Mouse (Mus musculus) small intestine, adult 2 months (tissue): ENCODE measurements around the gene Wdr78. TPM values are rescaled to one million over a fixed set of nuclear protein-coding genes. Genes with fewer than 3 reads are reported as not detected.

Experiments used
- H3K27ac ChIP-seq: fragments of 200-500 bp; 2 replicates; pipeline ENCODE4 v1.5.1; 2012; ENCODE audit warnings: low read depth, low read length, control low read depth, inconsistent platforms; ENCODE audit not compliant: insufficient read depth
- H3K27me3 ChIP-seq: fragments of 200-500 bp; 2 replicates; pipeline ENCODE4 v1.6.1; 2012; ENCODE audit warnings: mild to moderate bottlenecking, moderate library complexity, low read length, inconsistent platforms; ENCODE audit not compliant: control insufficient read depth, insufficient read depth
- H3K36me3 ChIP-seq: fragments of 200-500 bp; 2 replicates; pipeline ENCODE4 v1.6.1; 2012; ENCODE audit warnings: mild to moderate bottlenecking, low read length, control low read depth, inconsistent platforms; ENCODE audit not compliant: control insufficient read depth, insufficient read depth
- H3K4me1 ChIP-seq: fragments of 200-500 bp; 2 replicates; pipeline ENCODE4 v1.6.1; 2012; ENCODE audit warnings: low read length, inconsistent platforms, mixed read lengths; ENCODE audit not compliant: control insufficient read depth, insufficient read depth, insufficient read length
- H3K4me3 ChIP-seq: fragments of 200-500 bp; 2 replicates; pipeline ENCODE4 v1.5.1; 2012; ENCODE audit warnings: low read depth, mild to moderate bottlenecking, control low read depth, inconsistent platforms, low read length, moderate library complexity
- CTCF ChIP-seq: fragments of 200-500 bp; IDR thresholded peaks from 2 replicates; pipeline ENCODE4 v1.5.1; 2012; ENCODE audit warnings: low read depth, mild to moderate bottlenecking, control low read depth, inconsistent platforms, low read length, moderate library complexity, mixed read lengths; ENCODE audit not compliant: insufficient replicate concordance, insufficient read length; ENCODE audit errors: extremely low read depth
- POLR2A ChIP-seq: fragments of 200-500 bp; IDR thresholded peaks from 2 replicates; pipeline ENCODE4 v1.6.1; 2012; ENCODE audit warnings: low read depth, mild to moderate bottlenecking, control low read depth, inconsistent platforms, low read length, moderate library complexity
- WGBS: fragments of 180-500 bp; shearing (Covaris S2); methylation state at CpG from one replicate; pipeline ENCODE4 v1.1.7; 2018; 5-methylcytosine and 5-hydroxymethylcytosine counted together
- polyA plus RNA-seq: library from polyadenylated mRNA; depleted of rRNA; stranded (reverse); fragments of >200 nt; gene quantifications from 2 replicates; pipeline ENCODE4 v1.2.3, GENCODE M21; 2012

The Wdr78 gene
- polyA plus RNA-seq, 1 experiment: 0.09 TPM

DNA sequence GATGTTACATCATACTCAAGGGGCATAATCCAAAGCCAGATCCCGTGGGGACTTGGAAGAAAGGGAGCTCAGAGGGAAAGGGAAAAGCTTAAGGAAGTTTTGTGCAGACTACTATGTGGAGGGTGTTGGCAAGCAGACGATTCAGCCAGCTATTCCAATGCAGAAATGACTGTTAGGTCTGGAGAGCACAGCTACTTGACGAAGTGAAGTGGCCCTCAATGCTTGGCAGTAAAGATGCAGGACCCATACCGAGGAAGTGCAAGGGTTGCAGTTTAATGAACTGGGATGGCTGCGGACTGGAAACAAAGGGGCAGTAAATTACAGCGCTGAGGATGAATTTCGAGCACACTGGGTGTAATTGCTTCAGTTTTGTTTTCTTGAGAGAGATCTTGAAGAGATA, 1.7 kb downstream of the Wdr78 start:
- no peak overlapping the region for H3K27ac ChIP-seq
- no peaks in the 10 kb centered on the region; the same call in 1 of the 2 replicates for H3K36me3 ChIP-seq
- 61% methylated on average over 7 of the region's 7 CpGs for WGBS
- peaks cover 6% of the 10 kb centered on the region for H3K4me1 ChIP-seq
- H3K4me3 ChIP-seq: no peak overlapping the region
- TF ChIP-seq POLR2A (no peak), CTCF (no peak)
- H3K27me3 ChIP-seq: no peaks in the 10 kb centered on the region

GRCm38 (mm10) chr4:103098532-103098931, 15.8 kb downstream of the Wdr78 start:
- no peak for TF ChIP-seq POLR2A
- Histone ChIP-seq H3K27ac (no peak overlapping the region), H3K4me3 (no peak overlapping the region), H3K27me3 (no peaks in the 10 kb centered on the region), H3K36me3 (no peaks in the 10 kb centered on the region), H3K4me1 (no peaks in the 10 kb centered on the region)
- 86% methylated on average over 5 of the region's 5 CpGs for WGBS

GRCm38 (mm10) chr4:103095921-103096320, 18.4 kb downstream of the Wdr78 start:
- WGBS: 84% methylated on average over 8 of the region's 8 CpGs

DNA sequence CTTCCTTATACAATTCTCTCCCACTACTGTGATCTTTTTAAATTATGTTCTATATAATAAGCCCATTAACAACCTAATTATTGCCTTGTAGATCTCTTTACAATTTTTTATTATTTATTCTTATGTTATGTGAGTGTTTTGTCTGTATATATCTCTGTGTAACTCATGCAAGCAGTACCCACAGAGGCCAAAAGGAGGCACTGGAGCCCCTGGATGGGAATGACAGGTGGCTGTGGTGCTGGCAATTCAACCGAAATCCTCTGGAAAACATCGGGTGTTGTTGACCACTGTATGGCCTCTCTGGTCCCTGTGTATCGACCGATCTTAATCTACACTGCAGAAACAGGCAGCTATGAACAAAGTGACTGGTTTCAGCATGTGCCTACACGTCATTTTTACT, 29.1 kb downstream of the Wdr78 start:
- H3K27ac ChIP-seq: no peak overlapping the region
- no peaks in the 10 kb centered on the region for H3K4me1 ChIP-seq
- WGBS: 92% methylated on average over 5 of the region's 5 CpGs
- no peaks in the 10 kb centered on the region for H3K36me3 ChIP-seq
- no peak overlapping the region for H3K4me3 ChIP-seq
- TF ChIP-seq CTCF (no peak), POLR2A (no peak)
- no peaks in the 10 kb centered on the region for H3K27me3 ChIP-seq

More at GRCm38 (mm10) chr4:103095921-103096320, 18.4 kb downstream of the Wdr78 start:
- H3K27ac ChIP-seq: no peak overlapping the region
- TF ChIP-seq POLR2A (no peak), CTCF (no peak)
- H3K4me3 ChIP-seq: no peak overlapping the region
- H3K27me3 ChIP-seq: no peaks in the 10 kb centered on the region
- no peaks in the 10 kb centered on the region for H3K4me1 ChIP-seq
- H3K36me3 ChIP-seq: no peaks in the 10 kb centered on the region

GRCm38 (mm10) chr4:103070631-103071030, 43.7 kb downstream of the Wdr78 start:
- 83% methylated on average over 3 of the region's 3 CpGs for WGBS
- Histone ChIP-seq H3K27ac (no peak overlapping the region), H3K36me3 (no peaks in the 10 kb centered on the region), H3K27me3 (no peaks in the 10 kb centered on the region), H3K4me1 (no peaks in the 10 kb centered on the region), H3K4me3 (no peak overlapping the region)
- no peak for TF ChIP-seq CTCF

DNA sequence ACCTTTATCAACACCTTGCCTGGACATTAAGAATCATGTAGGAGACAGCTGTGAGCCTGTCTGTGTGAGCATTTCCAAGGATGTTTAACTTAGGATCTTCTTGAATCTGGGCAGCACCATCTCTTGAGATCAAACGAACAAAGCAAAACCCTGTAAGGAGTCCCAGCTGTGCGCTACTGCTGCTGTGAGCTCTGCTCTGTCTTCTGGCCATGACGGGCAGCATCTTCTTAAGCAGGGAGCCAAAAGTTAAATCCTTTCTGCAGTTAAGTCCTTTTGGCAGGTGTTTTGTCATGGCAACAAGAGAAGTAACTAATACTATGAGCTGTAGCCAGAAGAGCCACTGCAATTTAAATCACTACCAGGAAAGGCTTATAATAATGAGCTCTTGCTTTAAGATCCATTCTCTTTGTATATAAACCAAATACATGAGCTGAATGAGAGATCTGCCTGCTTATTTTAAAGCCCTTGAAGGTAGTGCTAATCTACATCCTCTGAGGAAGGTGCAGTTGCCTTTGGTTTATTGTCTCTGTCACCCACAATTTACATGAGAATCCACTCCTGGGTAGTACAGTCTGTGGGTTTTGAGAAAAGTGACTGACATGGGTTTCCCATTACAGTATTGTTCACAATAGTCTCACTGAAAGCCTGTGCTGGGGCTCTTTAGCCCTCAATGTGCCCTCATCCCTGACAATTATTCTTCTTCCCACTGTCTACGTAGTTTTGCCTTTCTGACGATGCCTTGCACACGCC, 46.3 kb downstream of the Wdr78 start:
- Histone ChIP-seq H3K4me1 (no peaks in the 10 kb centered on the region), H3K27ac (no peak overlapping the region), H3K36me3 (no peaks in the 10 kb centered on the region), H3K4me3 (no peak overlapping the region), H3K27me3 (no peaks in the 10 kb centered on the region)
- no peak for TF ChIP-seq CTCF
- TF ChIP-seq POLR2A: no peak
- WGBS: 82% methylated on average over 6 of the region's 6 CpGs

GRCm38 (mm10) chr4:103064976-103065375, 49.4 kb downstream of the Wdr78 start:
- Histone ChIP-seq H3K4me3 (no peak overlapping the region), H3K36me3 (no peaks in the 10 kb centered on the region), H3K27me3 (no peaks in the 10 kb centered on the region), H3K4me1 (no peaks in the 10 kb centered on the region), H3K27ac (no peak overlapping the region)
- TF ChIP-seq CTCF: no peak
- no peak for TF ChIP-seq POLR2A
- WGBS: 56% methylated on average over 5 of the region's 5 CpGs
